Mouse (Mus musculus): ENCODE measurements around the gene Olfr1238. TPM values are rescaled to one million over a fixed set of nuclear protein-coding genes. Genes with fewer than 3 reads are reported as not detected.

Gene Olfr1238
- not detected for total RNA-seq (2021)
- long read RNA-seq, experiment 1, result 0 reads
- long read RNA-seq, experiment 2, result 0 reads

DNA sequence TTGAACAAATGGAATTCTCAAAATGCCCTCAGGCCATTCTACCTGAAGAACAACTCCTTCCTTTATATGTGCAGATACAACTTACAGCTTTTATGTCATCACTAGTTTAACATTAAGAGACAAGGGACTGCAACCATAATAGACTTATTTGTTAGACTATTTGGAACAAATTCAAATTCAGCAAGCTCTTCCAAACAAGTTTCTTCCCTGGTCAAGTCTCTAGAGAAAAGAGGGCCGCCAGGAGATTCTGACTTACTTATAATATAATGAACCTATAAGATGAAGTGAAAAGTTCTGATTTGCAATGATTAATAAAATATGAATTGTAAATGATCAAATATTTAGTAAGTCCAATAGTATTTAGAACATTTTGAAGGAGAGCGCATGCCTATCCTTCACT, at the start of gene Olfr1238:
Olfr1238 (minus strand) TSS at position 101 of the 400 bp plus-strand sequence.
- no peak for DNase-seq (ENCODE audit: low spot score in 2 of 2)
- intact Hi-C loops (cut with DNase I), result no loop called here

DNA sequence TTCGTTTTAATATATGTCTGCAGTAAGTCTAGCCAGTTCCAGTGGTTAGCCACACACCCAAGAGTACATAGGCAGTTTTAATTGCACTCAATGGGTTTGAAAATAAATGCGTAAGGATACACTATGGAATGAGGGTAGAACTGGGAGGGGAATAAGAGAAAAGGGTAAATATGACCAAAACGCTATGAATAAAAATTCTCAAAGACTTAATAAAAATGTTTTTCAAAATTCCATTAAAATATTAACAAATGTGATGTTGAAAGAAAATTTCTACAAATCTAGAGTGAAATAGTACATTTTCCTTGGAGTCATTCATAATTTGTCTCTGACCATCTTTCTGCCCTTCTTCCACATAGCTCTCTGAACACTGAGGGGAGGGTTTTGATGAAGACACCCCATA, 33.4 kb upstream of the Olfr1238 start, which contains the start of gene Olfr1240:
Olfr1240 (minus strand) TSS at position 101 of the 400 bp plus-strand sequence.
- intact Hi-C loops (cut with DNase I), result no loop called here

GRCm38 (mm10) chr2:89420307-89420706, 10.8 kb upstream of the Olfr1238 start, which contains the start of gene Olfr1239:
Gene Olfr1239, minus strand, starts transcription at chr2:89420407.
- intact Hi-C loops (cut with DNase I), result no loop called here
- no peak for DNase-seq (ENCODE audit: low spot score in 2 of 2)

More for the DNA sequence above, 33.4 kb upstream of the Olfr1238 start, which contains the start of gene Olfr1240:
- DNase-seq (ENCODE audit: low spot score in 2 of 2), result no peak

DNA sequence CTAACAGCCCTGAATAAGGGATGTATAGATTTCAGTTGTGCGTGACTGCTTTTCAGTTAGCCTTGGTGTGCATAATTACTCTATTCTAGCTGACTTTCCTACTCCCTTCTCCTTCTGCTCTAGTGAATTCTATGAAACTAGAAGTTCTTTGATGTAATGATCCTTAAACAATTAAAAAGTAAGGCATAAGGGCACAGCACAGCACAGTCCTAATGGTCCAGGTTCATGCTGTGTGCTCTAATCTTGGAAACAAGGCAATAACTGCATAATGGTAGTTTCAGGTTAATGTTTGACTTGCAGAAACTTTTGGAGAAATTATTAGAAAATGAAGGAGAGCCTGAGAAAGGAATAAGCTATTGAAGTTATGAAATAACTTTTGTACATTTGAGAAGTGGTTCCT, 5.1 kb upstream of the Olfr1238 start:
- intact Hi-C loops (cut with DNase I), result no loop called here
- DNase-seq (ENCODE audit: low spot score in 2 of 2), result no peak

GRCm38 (mm10) chr2:89400882-89401281, 8.6 kb downstream of the Olfr1238 start:
- intact Hi-C loops (cut with DNase I), result no loop called here
- no peak for DNase-seq (ENCODE audit: low spot score in 2 of 2)

DNA sequence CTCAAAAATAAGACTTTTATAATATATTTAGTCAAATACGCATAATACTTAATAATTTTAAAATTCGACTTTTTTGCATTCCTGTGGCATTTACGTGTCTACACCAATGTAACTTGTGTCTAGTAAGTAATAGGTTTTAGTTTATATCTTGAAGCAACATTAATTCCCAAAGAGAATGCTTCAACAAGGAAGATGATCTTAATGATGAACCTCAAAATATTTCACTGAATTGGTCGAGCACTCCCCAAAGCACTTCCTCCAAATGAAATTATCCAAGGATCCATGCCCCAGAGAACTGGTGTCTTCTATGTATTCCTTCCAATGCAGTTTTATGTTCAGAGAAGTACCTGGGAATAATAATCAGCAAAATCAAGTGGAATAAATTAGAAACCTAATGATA, 44.7 kb downstream of the Olfr1238 start, which contains the start of gene Olfr1234:
Olfr1234 (minus strand) TSS at position 101 of the 400 bp plus-strand sequence.
- no peak for DNase-seq (ENCODE audit: low spot score in 2 of 2)
- intact Hi-C loops (cut with DNase I), result no loop called here

Other genes starting within 250 kb of the Olfr1238 start
- not detected for gene Olfr1224-ps1, start 245.6 kb downstream of the Olfr1238 start, total RNA-seq (2021)
- not detected for gene Olfr1225, start 235.0 kb downstream of the Olfr1238 start, total RNA-seq (2021)
- gene Olfr1226, start 209.6 kb downstream of the Olfr1238 start, total RNA-seq (2021), result not detected
- gene Olfr1228, start 155.6 kb downstream of the Olfr1238 start, total RNA-seq (2021), result not detected
- gene Olfr1229, start 121.7 kb downstream of the Olfr1238 start, total RNA-seq (2021), result not detected
- not detected for gene Olfr1230, start 112.4 kb downstream of the Olfr1238 start, total RNA-seq (2021)
- gene Olfr1231, start 102.6 kb downstream of the Olfr1238 start, total RNA-seq (2021), result not detected
- not detected for gene Olfr1232, start 80.0 kb downstream of the Olfr1238 start, total RNA-seq (2021)
- gene Olfr1233, start 67.3 kb downstream of the Olfr1238 start, total RNA-seq (2021), result not detected
- gene Olfr1234, start 44.8 kb downstream of the Olfr1238 start, total RNA-seq (2021), result not detected
- gene Olfr1239, start 10.7 kb upstream of the Olfr1238 start, total RNA-seq (2021), result not detected
- not detected for gene Olfr1240, start 33.3 kb upstream of the Olfr1238 start, total RNA-seq (2021)
- gene Olfr1241, start 77.5 kb upstream of the Olfr1238 start, total RNA-seq (2021), result not detected
- not detected for gene Olfr1242, start 88.7 kb upstream of the Olfr1238 start, total RNA-seq (2021)
- gene Olfr1243, start 121.8 kb upstream of the Olfr1238 start, total RNA-seq (2021), result not detected
- not detected for gene Olfr1245, start 168.8 kb upstream of the Olfr1238 start, total RNA-seq (2021)
- not detected for gene Olfr1246, start 183.5 kb upstream of the Olfr1238 start, total RNA-seq (2021)
- gene Olfr1247, start 204.5 kb upstream of the Olfr1238 start, total RNA-seq (2021), result under 1 TPM; 0.06 to 0.11 TPM
- not detected for gene Olfr1248, start 208.6 kb upstream of the Olfr1238 start, total RNA-seq (2021)
- gene Olfr1249, start 225.3 kb upstream of the Olfr1238 start, total RNA-seq (2021), result not detected

All from left cerebral cortex, postnatal 14 days (tissue).